Mouse (Mus musculus) frontal cortex, postnatal 14 days (tissue): ENCODE measurements at regions not wholly inside any gene's neighbourhood (a gene's known extent, or its start where the extent isn't known, plus 50 kb on each side); places are given as distances from the start of the nearest gene placed in this dataset.
"Not testable (repeated sequence)": the region's sequence is repeated elsewhere in the genome, so short reads cannot be mapped to it uniquely, and the experiment has no call there.

Experiments used
- DNase-seq, 2 experiments: peaks; one replicate each; pipeline ENCODE4 v3.0.0; 2022; ENCODE audit warnings: low spot score in 2 of 2

DNA sequence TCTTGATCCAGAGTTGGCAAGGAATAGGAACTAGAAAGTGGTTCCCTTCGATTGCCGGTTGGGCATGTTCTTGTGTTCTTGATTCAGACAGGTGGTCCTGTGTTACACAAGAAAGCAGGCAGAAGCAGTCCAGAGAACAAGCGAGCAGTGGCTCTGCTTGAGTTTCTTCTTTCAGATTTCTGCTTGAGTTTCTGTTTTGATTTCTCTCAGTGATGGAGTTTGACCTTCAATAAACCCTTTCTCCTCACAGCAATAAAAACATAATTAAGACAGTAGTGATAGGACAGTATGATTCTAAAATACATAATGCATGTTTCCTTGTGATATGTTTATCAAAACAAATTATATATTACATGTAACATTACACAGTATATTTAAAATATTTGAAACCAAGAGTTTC, 59.1 kb downstream of the Klf6 start:
- DNase-seq: no peak

DNA sequence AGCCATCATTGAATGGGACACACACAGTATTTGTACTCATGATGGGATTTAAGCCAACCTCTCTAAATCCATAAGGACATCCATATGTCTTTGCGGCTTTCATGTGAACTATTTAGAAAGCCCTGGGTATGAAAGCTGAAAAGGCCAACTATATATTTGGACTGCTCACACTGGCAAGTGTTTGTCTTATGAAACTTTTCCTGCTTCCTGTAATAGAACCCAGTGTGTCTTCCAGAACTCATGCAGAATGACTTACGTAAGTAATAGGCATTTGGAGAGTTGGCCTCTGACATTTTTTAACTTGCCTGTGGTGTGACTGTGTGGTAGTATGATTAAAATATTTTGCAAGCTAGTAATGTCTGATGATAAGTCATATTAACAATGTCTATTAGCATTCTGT, 70.2 kb downstream of the Klf6 start:
- no peak for DNase-seq

DNA sequence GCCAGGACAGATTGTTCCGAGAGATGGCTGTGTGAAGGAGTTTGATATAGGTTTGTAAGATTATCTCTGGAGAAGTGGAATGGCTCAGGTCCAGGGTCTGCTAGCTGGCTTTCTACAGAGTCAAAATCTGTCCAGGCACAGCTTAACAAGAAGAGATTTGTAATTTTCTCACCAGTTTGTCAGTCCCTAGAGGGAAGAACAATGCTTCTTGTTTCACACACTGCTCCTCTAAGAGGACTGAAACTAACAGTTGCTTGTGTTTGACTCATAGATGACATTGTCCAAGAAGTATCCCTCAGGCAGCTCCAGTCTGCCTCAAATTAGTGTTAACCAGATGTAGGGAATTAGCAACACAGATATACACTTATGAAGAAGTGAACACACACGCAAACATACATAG, 76.2 kb downstream of the Klf6 start:
- DNase-seq: no peak

DNA sequence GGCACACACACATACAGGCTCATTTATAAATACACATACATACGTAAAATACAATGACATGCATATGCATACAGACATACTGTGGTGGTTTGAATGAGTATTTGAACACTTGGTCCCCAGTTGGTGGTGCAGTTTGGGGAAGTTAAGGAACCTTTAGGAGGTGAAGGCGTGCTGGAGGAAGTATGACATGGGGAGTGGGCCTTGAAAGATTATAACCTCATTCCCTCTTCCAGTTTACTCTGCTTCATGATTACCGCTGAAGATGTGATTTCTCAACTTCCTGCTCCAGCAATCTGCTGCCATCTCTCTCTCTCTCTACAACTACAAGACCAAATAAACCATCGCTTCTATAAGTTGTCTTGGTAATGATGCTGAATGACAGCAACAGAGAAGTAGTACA, 76.7 kb downstream of the Klf6 start:
- DNase-seq: no peak

DNA sequence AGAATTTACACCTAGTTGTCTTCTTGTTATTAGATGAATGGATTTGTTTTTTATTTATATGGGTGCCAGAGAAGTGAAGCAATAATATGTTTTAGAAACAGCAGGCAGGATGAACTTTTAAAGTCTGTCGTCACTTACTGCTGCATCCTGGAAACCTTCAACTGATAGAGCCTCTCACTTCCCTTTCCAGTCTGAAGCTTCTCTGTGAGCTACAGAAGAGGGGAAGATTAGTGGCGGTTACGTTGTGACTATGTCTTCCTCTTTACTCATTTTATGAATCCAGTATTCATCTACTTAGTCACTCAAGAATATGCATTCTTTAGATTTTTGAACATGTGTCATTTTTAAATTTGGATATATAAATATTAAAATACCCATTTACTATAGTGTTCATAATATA, 78.1 kb downstream of the Klf6 start:
- DNase-seq: no peak

DNA sequence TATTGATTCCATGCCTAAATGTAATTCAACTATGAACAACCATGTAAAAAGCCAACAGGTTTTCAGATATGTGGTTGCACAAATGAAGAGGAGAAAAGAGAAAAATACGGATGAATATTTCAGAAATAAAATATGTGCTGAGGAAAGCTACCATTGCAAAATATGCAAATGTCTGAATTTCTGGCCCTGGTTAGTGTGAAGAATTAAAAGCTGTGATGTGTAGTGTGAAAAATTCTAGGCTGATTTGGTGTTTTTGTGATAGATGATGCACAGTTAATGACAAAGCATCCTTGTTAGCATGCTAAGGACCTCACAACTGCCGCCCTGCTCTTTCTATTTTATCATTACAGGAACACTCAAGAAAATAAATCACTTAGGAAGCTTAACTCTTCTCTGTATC, 91.6 kb downstream of the Klf6 start:
- no peak for DNase-seq

DNA sequence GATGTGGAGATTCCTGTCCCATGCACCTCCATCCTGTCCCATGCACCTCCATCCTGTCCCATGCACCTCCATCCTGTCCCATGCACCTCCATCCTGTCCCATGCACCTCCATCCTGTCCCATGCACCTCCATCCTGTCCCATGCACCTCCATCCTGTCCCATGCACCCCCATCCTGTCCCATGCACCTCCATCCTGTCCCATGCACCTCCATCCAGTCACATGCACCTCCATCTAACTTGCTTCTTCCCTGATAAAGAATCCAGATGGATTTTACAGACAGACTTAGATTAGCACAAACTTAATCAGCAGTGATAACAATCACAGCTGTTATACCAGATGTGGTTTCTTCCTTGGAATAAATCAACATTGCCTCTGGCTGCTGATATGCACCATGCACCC, 93.8 kb downstream of the Klf6 start:
- not testable (repeated sequence) for DNase-seq

DNA sequence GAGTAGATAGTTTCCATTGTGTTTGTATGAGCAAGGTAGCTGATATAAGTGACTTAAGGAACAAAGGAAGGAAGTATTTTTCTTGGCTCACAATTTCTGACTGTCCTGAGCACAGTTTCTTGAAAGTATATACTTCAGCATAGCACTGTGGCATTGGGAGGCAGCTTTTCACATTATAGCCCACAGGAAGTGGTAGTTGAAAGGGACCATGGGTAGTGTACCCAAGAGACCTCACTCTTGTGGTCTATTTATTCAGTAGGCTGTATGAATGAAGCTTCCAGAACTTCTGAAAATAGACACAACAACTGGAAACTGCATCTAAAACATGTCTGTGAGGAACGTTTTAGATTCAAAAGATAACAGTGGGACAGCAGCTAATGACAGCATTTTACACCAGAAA, 94.9 kb downstream of the Klf6 start:
- DNase-seq: no peak

DNA sequence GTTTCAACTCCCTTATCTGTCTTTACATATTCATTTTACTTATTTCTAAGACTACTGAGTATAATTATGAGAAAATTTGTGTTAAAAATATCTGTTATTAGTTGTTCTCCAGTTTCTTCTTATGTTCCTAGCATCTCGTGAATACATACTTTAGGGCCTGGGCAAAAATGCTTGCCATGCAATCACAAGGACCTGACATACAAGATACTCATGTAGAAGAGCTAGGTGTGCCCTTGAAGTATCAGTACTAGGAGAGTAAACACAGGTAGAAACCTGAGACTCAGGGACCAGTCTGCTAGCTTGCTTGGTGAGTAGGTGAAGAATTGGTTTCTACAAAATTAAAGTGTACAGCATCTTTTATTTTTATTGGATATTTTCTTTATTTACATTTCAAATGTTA, 101.7 kb downstream of the Klf6 start:
- no peak for DNase-seq

DNA sequence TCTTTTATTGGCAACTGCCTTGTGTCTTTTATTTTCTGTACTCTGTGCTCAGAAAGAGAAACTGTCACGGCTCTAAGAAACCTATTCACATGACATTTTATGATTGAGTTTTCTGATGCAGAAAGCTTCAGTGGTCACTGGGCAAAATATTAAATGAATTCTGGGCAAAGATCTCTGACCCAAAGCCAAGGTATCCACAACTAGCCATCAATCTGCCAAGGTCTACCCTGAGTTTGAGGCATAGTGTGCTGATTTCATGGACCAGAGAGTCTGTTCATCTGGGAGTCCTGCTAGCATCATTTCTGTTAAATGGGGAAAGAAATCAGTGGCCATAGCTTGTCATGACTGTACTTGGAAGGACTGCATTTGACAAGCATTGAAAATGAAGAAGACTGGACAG, 103.3 kb downstream of the Klf6 start:
- no peak for DNase-seq

DNA sequence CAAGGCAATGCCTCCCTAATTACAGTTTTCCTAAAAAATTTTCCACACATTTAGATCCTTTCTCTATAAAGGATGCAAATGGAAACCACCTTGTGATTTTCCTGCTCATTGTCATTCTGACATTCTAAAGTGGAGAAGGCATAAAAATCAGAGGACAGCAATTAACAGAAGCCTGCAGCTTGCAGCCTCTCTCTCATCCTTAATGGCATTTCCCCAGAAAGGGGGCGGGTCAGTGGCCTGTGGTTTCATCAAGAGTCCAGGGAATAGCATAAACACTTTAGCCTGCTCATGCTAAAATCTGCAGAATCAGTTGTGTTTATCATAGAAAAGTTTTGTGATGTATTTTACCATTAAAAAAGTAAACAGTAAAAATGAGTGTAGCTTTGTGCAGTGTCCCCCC, 117.3 kb downstream of the Klf6 start:
- DNase-seq: no peak

DNA sequence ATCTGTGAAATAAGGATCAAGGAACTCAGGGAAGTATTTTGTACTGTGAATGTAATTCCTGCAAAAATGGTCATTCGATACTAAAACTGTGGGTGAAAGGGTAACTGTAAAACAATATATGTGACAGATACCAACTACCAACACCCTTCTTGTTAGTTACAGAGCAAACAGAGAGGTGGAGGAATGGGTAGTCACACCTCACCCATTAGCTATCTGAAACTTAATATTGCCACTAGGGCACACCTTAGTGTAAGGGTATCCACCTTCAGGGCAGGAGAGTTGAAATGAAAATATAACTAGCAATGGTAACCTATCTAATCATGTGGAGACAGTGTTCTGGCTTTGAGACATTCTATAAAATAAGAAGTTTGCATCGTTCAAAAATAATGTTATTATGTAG, 126.2 kb downstream of the Klf6 start:
- no peak for DNase-seq

DNA sequence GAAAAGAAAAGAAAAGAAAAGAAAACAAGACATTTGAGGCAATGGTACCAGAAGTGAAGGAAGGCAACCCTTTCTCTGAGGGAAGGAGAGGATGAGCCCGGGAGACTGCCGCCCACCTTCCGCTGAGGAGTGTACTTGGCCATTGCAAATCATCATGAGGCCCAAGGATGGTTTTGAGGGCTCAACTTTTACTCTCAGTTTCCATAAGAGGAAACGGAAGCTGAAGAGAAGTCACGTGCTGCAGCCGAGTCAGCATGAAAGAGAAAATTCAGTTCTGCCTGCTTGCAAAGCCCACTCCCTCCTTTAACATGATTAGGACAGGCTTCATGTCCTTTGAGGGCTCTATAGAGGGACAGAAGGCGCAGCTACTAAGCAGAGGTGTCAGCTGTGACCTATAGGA, 127.1 kb downstream of the Klf6 start:
- DNase-seq: no peak

DNA sequence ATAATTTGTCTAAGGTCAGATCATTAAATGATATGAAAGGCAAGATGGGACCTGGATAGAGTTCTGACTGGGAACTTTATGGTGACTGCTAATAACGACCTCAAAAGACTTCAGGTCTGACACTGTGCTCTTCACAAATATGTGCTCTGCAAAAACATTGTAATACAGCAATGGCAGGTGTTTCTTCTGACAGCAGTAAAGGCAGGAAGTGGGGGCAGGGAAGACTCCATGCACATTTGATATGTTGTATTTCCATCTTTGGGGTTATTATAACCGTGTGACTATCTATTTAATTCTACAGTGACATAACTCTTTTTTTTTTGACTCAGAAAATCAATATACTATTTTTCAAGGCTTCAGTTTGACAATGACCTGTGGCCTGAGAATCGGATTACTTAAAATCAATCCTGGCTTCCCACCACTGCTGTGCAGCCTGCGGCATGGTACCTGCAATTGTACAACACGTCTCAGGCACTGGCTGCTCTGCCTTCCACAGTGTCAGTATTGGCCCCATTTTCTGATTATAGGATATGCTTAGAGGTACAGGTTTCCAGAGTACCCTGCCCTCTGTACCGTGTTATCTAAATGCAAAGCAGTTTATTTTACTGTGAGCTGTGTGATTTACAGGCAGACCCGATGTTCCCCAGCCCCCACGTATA, 139.4 kb downstream of the Klf6 start:
- DNase-seq: no peak

DNA sequence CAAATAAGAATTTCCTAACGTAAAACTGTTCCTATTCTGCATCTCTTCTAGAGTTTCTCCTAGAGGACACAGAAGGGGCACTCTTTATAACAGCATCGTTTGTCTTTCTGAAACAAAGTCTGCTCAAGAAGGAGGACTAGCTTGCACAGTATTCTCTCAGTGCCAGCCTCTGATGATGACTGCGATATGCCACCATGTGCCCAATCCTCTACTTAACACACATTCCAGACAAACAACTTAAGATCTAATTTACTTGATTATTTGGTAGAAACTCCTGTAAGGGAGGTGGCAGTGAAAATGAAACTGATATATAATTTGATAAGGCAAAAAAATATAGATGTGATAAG, 139.9 kb downstream of the Klf6 start:
- DNase-seq: no peak

DNA sequence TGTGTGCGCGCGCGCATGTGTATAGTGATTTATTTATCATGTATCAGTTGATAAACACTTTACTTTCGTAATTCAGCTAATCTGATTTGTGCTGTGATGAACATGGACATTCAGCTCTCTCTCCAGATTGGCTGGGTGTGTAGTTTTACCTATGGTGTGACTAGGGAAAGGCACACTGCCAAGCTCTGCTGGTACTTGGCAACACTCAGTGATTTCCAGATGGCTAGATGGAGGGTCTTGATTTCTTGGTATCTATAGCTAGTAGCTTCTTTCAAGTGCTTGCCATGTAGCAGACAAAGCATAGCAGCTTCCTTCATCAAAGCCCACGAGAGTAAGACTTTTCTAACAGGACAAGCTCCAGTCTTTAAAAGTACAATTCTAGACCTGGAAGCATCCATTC, 144.6 kb downstream of the Klf6 start:
- DNase-seq: no peak

DNA sequence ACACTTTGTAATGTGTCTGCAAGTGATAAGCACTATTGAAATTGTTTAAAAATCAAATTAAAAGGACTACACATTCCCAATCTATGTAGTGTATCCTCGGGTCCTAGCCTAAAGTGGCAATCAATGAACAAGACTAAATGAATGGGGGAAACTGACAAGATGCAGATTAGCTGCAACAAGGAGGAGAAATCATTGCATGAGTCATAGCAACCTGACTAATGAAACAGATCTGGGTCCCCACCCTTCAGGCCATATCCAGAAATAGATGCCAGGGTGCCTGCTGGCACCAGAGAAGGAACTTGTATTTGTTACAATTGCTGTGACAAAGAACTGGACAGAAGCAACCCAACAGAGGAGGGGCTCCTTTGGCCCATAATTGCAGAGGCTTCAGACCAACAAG, 148.4 kb downstream of the Klf6 start:
- DNase-seq: no peak

DNA sequence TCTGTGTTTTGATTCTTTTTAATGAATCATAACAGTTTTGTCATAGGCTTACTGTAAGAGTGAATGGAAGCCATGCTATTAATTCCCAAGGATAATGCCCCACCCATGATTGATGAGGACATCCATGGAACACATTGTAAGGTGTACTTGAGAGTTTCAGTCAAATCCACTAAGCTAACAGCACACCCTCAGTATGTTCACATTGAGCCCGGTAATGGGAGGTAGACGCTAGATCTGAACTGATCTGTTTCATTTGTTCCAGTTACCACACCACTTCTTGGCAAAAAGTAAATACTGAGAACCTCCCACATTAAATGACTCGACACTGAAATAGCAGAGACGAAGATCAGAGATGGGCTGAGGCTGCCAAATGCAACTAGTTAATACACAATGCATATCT, 165.9 kb downstream of the Klf6 start:
- no peak for DNase-seq

DNA sequence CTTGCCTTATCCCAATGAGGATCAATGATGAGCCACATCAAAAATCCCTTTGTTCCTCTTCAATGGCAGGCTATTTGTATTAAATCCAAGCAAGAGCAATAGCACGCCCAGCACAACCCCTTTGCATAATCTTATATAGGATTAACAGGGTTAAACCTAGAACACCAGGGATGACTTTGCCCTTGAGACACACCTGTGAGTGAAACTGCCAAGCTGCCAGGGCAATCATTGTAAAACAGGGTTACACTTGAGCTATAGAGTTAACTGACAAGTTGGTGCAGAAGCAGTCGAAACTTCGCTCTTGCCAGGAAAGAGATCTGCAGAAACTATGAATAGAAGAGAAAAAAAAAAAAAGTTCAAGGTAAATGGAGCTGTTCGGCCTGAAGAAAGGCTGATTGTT, 167.6 kb downstream of the Klf6 start:
- no peak for DNase-seq

DNA sequence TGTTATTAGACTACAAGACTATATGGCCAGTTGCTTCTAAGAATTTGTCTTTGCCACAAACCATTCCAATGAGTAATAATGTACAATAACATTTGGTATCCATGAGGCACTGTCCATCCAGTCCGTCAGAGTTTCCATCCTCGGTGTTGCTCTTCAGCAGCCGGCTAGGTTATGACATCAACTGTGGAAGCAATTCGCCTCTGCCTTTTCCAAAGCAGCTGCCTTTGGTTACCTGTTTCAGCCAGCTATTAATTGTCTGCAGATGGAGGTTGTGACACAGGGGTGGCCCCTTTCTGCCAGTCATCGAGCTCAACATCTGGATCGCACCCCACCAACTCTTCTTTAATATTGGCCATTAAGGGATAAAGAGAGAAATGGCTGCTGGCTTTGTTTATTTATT, 168.2 kb downstream of the Klf6 start:
- DNase-seq: no peak

DNA sequence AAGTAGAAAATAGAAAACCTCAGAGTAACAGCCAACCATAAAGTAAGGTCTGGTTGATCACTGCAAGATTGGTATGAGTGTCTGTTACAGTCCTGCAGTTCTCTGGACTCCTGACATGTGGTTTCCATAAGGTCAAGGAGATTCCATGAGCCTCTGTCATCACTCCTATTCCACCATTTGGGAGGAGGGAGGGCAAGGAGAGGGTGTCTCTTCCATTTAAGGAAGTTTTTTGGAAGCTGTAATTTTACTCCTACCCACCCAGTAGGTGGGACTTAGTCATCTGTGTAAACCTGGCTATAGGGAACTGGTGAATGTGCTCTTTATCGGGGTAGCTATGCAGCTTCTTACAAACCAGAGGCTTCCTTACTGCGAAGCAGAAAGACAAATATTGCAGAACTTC, 168.8 kb downstream of the Klf6 start:
- DNase-seq: no peak

DNA sequence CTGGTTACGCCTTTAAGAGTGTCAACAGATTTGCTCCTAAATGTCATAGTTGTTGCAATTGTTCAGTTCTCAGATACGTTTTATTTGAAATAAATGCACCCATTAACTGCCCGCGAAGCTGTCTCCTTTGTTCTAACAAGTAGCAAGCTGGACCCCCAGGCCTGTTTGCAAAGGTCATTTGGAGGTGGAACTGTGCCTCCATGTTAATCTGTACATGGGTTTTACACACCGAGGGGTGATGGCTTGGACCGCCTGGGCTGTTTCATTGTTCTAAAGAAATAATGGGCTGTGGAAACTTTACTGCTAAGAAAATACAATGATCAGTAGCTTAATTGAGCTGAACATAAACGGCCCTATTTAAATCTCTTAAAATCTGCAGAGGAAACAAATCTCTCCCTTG, 178.8 kb downstream of the Klf6 start:
- DNase-seq: no peak

DNA sequence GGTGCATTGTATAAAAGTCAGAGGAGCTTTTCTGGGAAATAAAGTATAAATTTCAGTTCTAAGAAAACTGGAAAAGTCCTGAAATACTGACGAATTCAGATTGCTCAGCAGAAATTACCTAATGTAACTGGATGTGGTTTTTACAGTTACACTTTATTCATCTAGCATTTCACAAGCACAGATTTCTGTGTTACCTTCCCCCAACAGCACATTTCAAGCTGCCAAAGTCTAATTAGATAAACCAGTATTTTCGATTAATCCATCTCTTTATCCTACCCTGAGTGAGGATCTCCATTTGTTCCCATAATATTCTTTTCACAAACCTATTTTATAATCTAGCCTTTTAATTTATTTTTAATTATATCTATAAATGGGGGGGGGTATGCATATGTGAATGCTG, 179.4 kb downstream of the Klf6 start:
- DNase-seq: no peak

DNA sequence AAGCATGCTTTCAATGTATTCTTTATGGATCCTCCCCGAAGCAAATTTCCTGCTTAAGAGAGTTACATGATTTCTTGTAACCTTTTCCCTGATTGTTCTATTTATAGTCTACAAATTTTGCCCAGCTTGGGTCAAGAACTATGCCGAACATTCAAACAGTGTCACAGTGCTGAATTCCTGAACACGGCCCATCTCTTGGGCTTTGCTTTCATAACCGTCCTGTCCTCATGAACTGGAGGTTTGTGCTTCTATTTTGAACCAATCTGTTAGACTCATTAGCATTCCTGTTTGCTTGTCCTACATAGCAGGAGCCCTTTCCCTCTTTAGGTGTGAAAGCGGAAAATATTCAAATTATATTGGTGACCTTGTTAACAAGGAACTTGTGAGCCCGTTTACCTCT, 181.2 kb downstream of the Klf6 start:
- no peak for DNase-seq
